Mouse (Mus musculus) C2C12 (cell line): ENCODE data around the gene Sox9. TPM values are rescaled to one million over a fixed set of nuclear protein-coding genes. Genes with fewer than 3 reads are reported as not detected.

Source experiments
- H3K27me3 ChIP-seq: one replicate; pipeline ENCODE4 v1.6.1; 2011; ENCODE audit not compliant: control insufficient read depth, insufficient read depth, insufficient read length
- H3K36me3 ChIP-seq: one replicate; pipeline ENCODE4 v1.6.1; 2011; ENCODE audit not compliant: control insufficient read depth, insufficient read depth
- H3K4me3 ChIP-seq: one replicate; pipeline ENCODE4 v1.5.1; 2011; ENCODE audit warnings: mild to moderate bottlenecking, control low read depth; ENCODE audit not compliant: poor library complexity, insufficient read depth, severe bottlenecking
- H3K79me2 ChIP-seq: one replicate; pipeline ENCODE4 v1.6.1; 2011; ENCODE audit not compliant: control insufficient read depth, insufficient read depth
- H3K79me3 ChIP-seq: one replicate; pipeline ENCODE4 v1.6.1; 2011; ENCODE audit warnings: low read depth, control low read depth
- H3ac ChIP-seq: one replicate; pipeline ENCODE3; 2011; ENCODE audit warnings: low read depth; ENCODE audit not compliant: control insufficient read depth, insufficient read length
- CEBPB ChIP-seq: IDR thresholded peaks from one replicate; pipeline ENCODE4 v1.6.1; 2011; ENCODE audit warnings: low read depth, mild to moderate bottlenecking, control low read depth, moderate library complexity
- CTCF ChIP-seq: IDR thresholded peaks from one replicate; pipeline ENCODE4 v1.5.1; 2011; ENCODE audit not compliant: control insufficient read depth, insufficient read depth, insufficient read length
- FOSL1 ChIP-seq: IDR thresholded peaks from one replicate; pipeline ENCODE4 v1.8.0; 2011; ENCODE audit warnings: mild to moderate bottlenecking, low read length; ENCODE audit not compliant: poor library complexity, insufficient read depth, severe bottlenecking
- MAX ChIP-seq: IDR thresholded peaks from one replicate; pipeline ENCODE4 v1.6.1; 2011; ENCODE audit warnings: mild to moderate bottlenecking, control low read depth
- MYOD1 ChIP-seq: IDR thresholded peaks from one replicate; pipeline ENCODE4 v1.6.1; 2011; ENCODE audit warnings: low read depth; ENCODE audit not compliant: control insufficient read depth, insufficient read length
- MYOG ChIP-seq: IDR thresholded peaks from one replicate; pipeline ENCODE4 v1.6.1; 2011; ENCODE audit not compliant: control insufficient read depth, insufficient read length; ENCODE audit errors: extremely low read depth
- USF1 ChIP-seq: IDR thresholded peaks from one replicate; pipeline ENCODE4 v1.6.1; 2011; ENCODE audit warnings: low read depth, mild to moderate bottlenecking, control low read depth, moderate library complexity
- long read RNA-seq, 2 experiments: library from polyadenylated mRNA; unstranded; transcript quantifications; one replicate each; pipeline ENCODE4 v2.0.0; 2019 to 2020
- polyA plus RNA-seq: library from polyadenylated mRNA; unstranded; fragments of >200 nt; fragmentation: generic; extraction: Trizol; gene quantifications from one replicate; pipeline ENCODE4 v1.2.1, GENCODE M21; 2012; ENCODE audit warnings: missing spikeins

Gene Sox9
- polyA plus RNA-seq = 14.4 TPM
- long read RNA-seq, experiment 1, full-length matches to known transcripts = 28 of 34 reads
- long read RNA-seq, experiment 1, partial matches to known transcripts = 0 of 34 reads
- long read RNA-seq, experiment 1, other reads (novel, unspliced or antisense) = 6 of 34 reads
- long read RNA-seq, experiment 2, full-length matches to known transcripts = 92 of 92 reads
- long read RNA-seq, experiment 2, partial matches to known transcripts = 0 of 92 reads
- long read RNA-seq, experiment 2, other reads (novel, unspliced or antisense) = 0 of 92 reads

- TF ChIP-seq MYOD1 (no peak), MAX (no peak), CTCF (no peak), MYOG (no peak), CEBPB (no peak), USF1 (no peak), FOSL1 (no peak)
- Histone ChIP-seq H3K36me3 (peaks cover 29% of the 10 kb centered on the region), H3K79me2 (peaks cover 40% of the 10 kb centered on the region), H3ac (peak within 1 kb of the TSS; percentile 80), H3K4me3 (peak within 1 kb of the TSS; percentile 87), H3K27me3 (no peaks in the 10 kb centered on the region), H3K79me3 (peaks cover 25% of the 10 kb centered on the region)
Measured at GRCm38 (mm10) chr11:112781994-112782356, at the start of gene Sox9. Sox9 (plus strand) TSS chr11:112782224.

GRCm38 (mm10) chr11:112732401-112732800, 49.6 kb upstream of the Sox9 start:
- Histone ChIP-seq H3K79me2 (no peaks in the 10 kb centered on the region), H3ac (no peak overlapping the region), H3K79me3 (no peaks in the 10 kb centered on the region), H3K27me3 (no peaks in the 10 kb centered on the region), H3K36me3 (no peaks in the 10 kb centered on the region), H3K4me3 (no peak overlapping the region)
- no peak for TF ChIP-seq MYOG
- no peak for TF ChIP-seq FOSL1
- no peak for TF ChIP-seq USF1
- no peak for TF ChIP-seq MAX
- no peak for TF ChIP-seq CTCF
- TF ChIP-seq CEBPB = no peak
- TF ChIP-seq MYOD1 = no peak

- Histone ChIP-seq H3K79me3 (no peaks in the 10 kb centered on the region), H3ac (no peak overlapping the region), H3K4me3 (no peak overlapping the region), H3K27me3 (no peaks in the 10 kb centered on the region), H3K36me3 (no peaks in the 10 kb centered on the region), H3K79me2 (no peaks in the 10 kb centered on the region)
- no peak for TF ChIP-seq MYOG
- no peak for TF ChIP-seq CEBPB
- no peak for TF ChIP-seq USF1
- TF ChIP-seq MAX = no peak
- no peak for TF ChIP-seq CTCF
- TF ChIP-seq MYOD1 = no peak
- no peak for TF ChIP-seq FOSL1
Measured at GRCm38 (mm10) chr11:112737071-112737470, 45.0 kb upstream of the Sox9 start.

GRCm38 (mm10) chr11:112739681-112740080, 42.3 kb upstream of the Sox9 start:
- no peak for TF ChIP-seq USF1
- no peak for TF ChIP-seq MYOD1
- no peak for TF ChIP-seq CTCF
- TF ChIP-seq MYOG = no peak
- TF ChIP-seq CEBPB = no peak
- no peak for TF ChIP-seq MAX
- no peak for TF ChIP-seq FOSL1

GRCm38 (mm10) chr11:112756516-112756915, 25.5 kb upstream of the Sox9 start:
- no peak overlapping the region for H3K4me3 ChIP-seq
- no peaks in the 10 kb centered on the region for H3K36me3 ChIP-seq
- no peaks in the 10 kb centered on the region for H3K79me3 ChIP-seq
- no peaks in the 10 kb centered on the region for H3K27me3 ChIP-seq
- no peaks in the 10 kb centered on the region for H3K79me2 ChIP-seq
- H3ac ChIP-seq = no peak overlapping the region
- no peak for TF ChIP-seq MYOG
- TF ChIP-seq USF1 = no peak
- no peak for TF ChIP-seq MYOD1
- TF ChIP-seq CTCF = no peak
- no peak for TF ChIP-seq MAX
- no peak for TF ChIP-seq FOSL1
- TF ChIP-seq CEBPB = no peak

More at GRCm38 (mm10) chr11:112739681-112740080, 42.3 kb upstream of the Sox9 start:
- Histone ChIP-seq H3K79me3 (no peaks in the 10 kb centered on the region), H3ac (no peak overlapping the region), H3K27me3 (no peaks in the 10 kb centered on the region), H3K36me3 (no peaks in the 10 kb centered on the region), H3K4me3 (no peak overlapping the region), H3K79me2 (no peaks in the 10 kb centered on the region)
